Mouse (Mus musculus) liver, embryonic 12.5 days (tissue): ENCODE data around the gene Rrp9. TPM values are rescaled to one million over a fixed set of nuclear protein-coding genes. Genes with fewer than 3 reads are reported as not detected.

Experiments used
- ATAC-seq: fragments of 200-750 bp; cut with Nextera tagmentation; 2 replicates; pipeline ENCODE4 v1.8.0; 2017; ENCODE audit warnings: moderate number of reproducible peaks, mild to moderate bottlenecking, moderate library complexity
- H3K27ac ChIP-seq: fragments of 300-500 bp; sonication (generic); 2 replicates; pipeline ENCODE4 v1.5.1; 2016; ENCODE audit warnings: mild to moderate bottlenecking
- H3K27me3 ChIP-seq: fragments of 300-500 bp; sonication (generic); replicated peaks from 2 replicates; pipeline ENCODE4 v1.6.1; 2016; ENCODE audit warnings: mild to moderate bottlenecking, moderate library complexity
- H3K36me3 ChIP-seq: fragments of 300-500 bp; sonication (generic); 2 replicates; pipeline ENCODE4 v1.6.1; 2016; ENCODE audit warnings: mild to moderate bottlenecking, moderate library complexity
- H3K4me1 ChIP-seq: fragments of 300-500 bp; sonication (generic); 2 replicates; pipeline ENCODE4 v1.6.1; 2016
- H3K4me2 ChIP-seq: fragments of 300-500 bp; sonication (generic); 2 replicates; pipeline ENCODE4 v1.6.1; 2016; ENCODE audit warnings: mild to moderate bottlenecking, moderate library complexity
- H3K4me3 ChIP-seq: fragments of 300-500 bp; sonication (generic); 2 replicates; pipeline ENCODE4 v1.5.1; 2016; ENCODE audit warnings: mild to moderate bottlenecking, moderate library complexity
- H3K9ac ChIP-seq: fragments of 300-500 bp; sonication (generic); 2 replicates; pipeline ENCODE4 v1.6.1; 2016; ENCODE audit warnings: mild to moderate bottlenecking, moderate library complexity
- H3K9me3 ChIP-seq: fragments of 300-500 bp; sonication (generic); replicated peaks from 2 replicates; pipeline ENCODE4 v1.6.1; 2016; ENCODE audit warnings: mild to moderate bottlenecking, moderate library complexity
- WGBS: fragments of 180-500 bp; shearing (Covaris S2); methylation state at CpG from one replicate; pipeline ENCODE4 v1.1.7; 2016; ENCODE audit not compliant: insufficient replicate concordance; 5-methylcytosine and 5-hydroxymethylcytosine counted together
- polyA plus RNA-seq: library from polyadenylated mRNA; unstranded; fragments of >200 nt; fragmentation: Nextera tagmentation; extraction: Ambion mirVana; gene quantifications from 2 replicates; pipeline ENCODE4 v1.2.1, GENCODE M21; 2016

The Rrp9 gene
- polyA plus RNA-seq, 1 experiment from 2014 or later: 58.0 TPM

DNA sequence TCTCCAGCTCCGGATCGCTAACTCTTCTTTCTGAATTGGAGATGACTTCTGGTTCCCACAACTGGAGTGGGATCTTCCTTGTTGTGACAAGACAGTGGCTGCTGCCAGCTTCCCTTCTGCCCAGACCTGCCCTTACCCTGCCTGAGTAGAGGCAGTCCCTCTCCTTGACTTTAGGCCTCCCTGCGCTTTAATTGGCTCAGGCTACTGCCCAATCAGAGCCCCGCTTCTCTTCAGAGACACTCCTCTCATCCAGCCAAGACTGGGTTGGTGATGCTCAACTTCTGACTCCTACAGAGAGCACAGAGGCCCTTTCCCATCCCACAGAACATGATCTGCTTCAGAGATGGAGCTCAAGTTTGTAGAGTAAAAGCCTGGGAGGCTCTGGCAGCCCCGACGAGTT is 28.5 kb downstream of the Rrp9 start:
- Histone ChIP-seq H3K4me3 (no peak overlapping the region), H3K36me3 (no peaks in the 10 kb centered on the region), H3K4me1 (no peaks in the 10 kb centered on the region), H3K4me2 (no peak overlapping the region), H3K9me3 (no peaks in the 10 kb centered on the region), H3K27ac (no peak overlapping the region), H3K27me3 (no peaks in the 10 kb centered on the region), H3K9ac (no peak overlapping the region)
- no peak for ATAC-seq
- 68% methylated on average over 6 of the region's 6 CpGs for WGBS

DNA sequence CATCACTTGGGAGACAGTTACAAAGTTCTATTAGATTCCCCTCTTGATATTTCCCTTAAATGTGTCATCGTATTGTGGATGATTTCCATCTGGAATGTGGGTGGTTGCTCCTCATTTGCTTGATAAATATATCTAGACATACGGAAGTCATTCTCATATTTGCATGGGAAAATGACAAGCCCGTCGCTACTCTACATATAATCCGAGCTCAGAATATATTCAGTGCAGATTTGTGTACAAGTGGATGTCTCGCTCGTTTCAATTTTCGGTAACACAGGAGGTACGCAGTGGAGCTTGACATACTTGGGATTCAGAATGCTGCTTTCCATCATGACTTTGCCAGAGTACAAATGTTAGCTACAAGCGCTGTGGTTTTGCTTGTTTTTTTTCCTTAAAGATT is 33.6 kb downstream of the Rrp9 start:
- Histone ChIP-seq H3K4me1 (no peaks in the 10 kb centered on the region), H3K9me3 (no peaks in the 10 kb centered on the region), H3K36me3 (no peaks in the 10 kb centered on the region), H3K9ac (no peak overlapping the region), H3K4me3 (no peak overlapping the region), H3K4me2 (no peak overlapping the region), H3K27me3 (no peaks in the 10 kb centered on the region), H3K27ac (no peak overlapping the region)
- WGBS: 80% methylated on average over 10 of the region's 10 CpGs
- ATAC-seq: no peak

- WGBS: 48% methylated on average over 13 of the region's 13 CpGs
- no peak for ATAC-seq
- no peaks in the 10 kb centered on the region for H3K4me1 ChIP-seq
- no peak overlapping the region for H3K27ac ChIP-seq
- no peak overlapping the region for H3K4me2 ChIP-seq
- H3K9ac ChIP-seq: no peak overlapping the region
- H3K9me3 ChIP-seq: no peaks in the 10 kb centered on the region
- H3K36me3 ChIP-seq: no peaks in the 10 kb centered on the region
- no peak overlapping the region for H3K4me3 ChIP-seq
- H3K27me3 ChIP-seq: no peaks in the 10 kb centered on the region
Observed at GRCm38 (mm10) chr9:106512729-106513450, 37.1 kb downstream of the Rrp9 start.

DNA sequence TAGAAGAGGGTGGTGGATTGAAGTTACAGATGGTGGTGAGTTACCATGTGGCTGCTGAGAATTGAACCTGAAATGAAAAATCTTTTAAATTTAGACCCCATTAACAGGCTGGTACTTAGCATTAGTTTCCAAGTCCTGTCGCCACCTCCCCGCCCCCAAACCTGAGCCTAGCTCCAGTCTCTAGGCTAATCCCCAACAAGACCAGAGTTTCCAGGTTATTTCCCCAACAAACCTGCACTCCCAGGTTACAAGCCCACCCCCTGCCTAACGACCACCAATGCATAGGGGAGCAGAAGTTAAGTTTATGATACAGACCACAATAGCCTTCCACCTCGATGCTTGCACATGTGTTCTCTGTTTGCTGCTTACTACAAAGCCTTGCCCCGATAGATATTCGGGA is 37.8 kb downstream of the Rrp9 start:
- Histone ChIP-seq H3K9ac (no peak overlapping the region), H3K27me3 (no peaks in the 10 kb centered on the region), H3K9me3 (no peaks in the 10 kb centered on the region), H3K4me2 (no peak overlapping the region), H3K27ac (no peak overlapping the region), H3K4me1 (no peaks in the 10 kb centered on the region), H3K36me3 (no peaks in the 10 kb centered on the region), H3K4me3 (no peak overlapping the region)
- 66% methylated on average over 6 of the region's 6 CpGs for WGBS
- ATAC-seq: no peak

DNA sequence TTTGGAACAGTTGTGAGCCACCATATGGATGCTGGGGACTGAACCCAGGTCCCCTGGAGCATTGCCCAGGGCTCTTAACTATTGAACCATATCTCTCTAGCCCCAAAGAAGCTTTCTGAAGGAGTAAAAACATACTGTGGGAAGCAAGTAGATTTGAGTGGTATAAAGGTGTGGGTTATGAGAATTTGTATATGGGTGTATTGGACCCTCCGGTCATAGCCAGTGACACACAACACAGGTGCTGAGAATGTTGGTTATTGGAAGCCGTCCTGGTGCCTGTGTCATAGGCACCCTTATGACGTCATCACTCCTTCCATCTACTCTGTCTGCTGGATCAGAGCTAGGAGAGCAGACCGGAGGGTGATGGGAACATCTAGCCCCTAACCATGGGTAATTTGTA is 38.5 kb downstream of the Rrp9 start, which contains the start of gene Iqcf5:
Gene Iqcf5 (plus strand): TSS at position 301 of the 400 bp plus-strand sequence.
- Histone ChIP-seq H3K27me3 (no peaks in the 10 kb centered on the region), H3K9me3 (no peaks in the 10 kb centered on the region), H3K36me3 (no peaks in the 10 kb centered on the region), H3K27ac (no peak within 1 kb of the TSS), H3K4me2 (no peak within 1 kb of the TSS), H3K4me3 (no peak within 1 kb of the TSS), H3K4me1 (no peaks in the 10 kb centered on the region), H3K9ac (no peak within 1 kb of the TSS)
- WGBS: 73% methylated on average over 4 of the region's 4 CpGs
- ATAC-seq: no peak

- ATAC-seq: no peak
- Histone ChIP-seq H3K9me3 (no peaks in the 10 kb centered on the region), H3K4me3 (no peak overlapping the region), H3K4me1 (peaks cover 5% of the 10 kb centered on the region; the same call in 1 of the 2 replicates), H3K4me2 (no peak overlapping the region), H3K27me3 (no peaks in the 10 kb centered on the region), H3K27ac (no peak overlapping the region), H3K9ac (no peak overlapping the region), H3K36me3 (no peaks in the 10 kb centered on the region)
- 56% methylated on average over 2 of the region's 2 CpGs for WGBS
Observed at GRCm38 (mm10) chr9:106519433-106519832, 43.7 kb downstream of the Rrp9 start.

- Histone ChIP-seq H3K9me3 (no peaks in the 10 kb centered on the region), H3K4me1 (peaks cover 5% of the 10 kb centered on the region; the same call in 1 of the 2 replicates), H3K4me2 (no peak overlapping the region), H3K27me3 (no peaks in the 10 kb centered on the region), H3K27ac (no peak overlapping the region), H3K36me3 (no peaks in the 10 kb centered on the region), H3K9ac (no peak overlapping the region), H3K4me3 (no peak overlapping the region)
- ATAC-seq: no peak
- WGBS: 54% methylated on average over 8 of the region's 8 CpGs
Observed at GRCm38 (mm10) chr9:106519909-106520308, 44.1 kb downstream of the Rrp9 start.

- Histone ChIP-seq H3K4me2 (no peak overlapping the region), H3K9me3 (no peaks in the 10 kb centered on the region), H3K4me1 (no peaks in the 10 kb centered on the region), H3K36me3 (no peaks in the 10 kb centered on the region), H3K4me3 (no peak overlapping the region), H3K27me3 (no peaks in the 10 kb centered on the region), H3K9ac (no peak overlapping the region), H3K27ac (no peak overlapping the region)
- WGBS: 19% methylated on average over 3 of the region's 3 CpGs
- no peak for ATAC-seq
Observed at GRCm38 (mm10) chr9:106531833-106532232, 56.1 kb downstream of the Rrp9 start.

- ATAC-seq: no peak
- no peak overlapping the region for H3K4me3 ChIP-seq
- WGBS: 82% methylated on average over 7 of the region's 7 CpGs
- no peaks in the 10 kb centered on the region for H3K4me1 ChIP-seq
- no peak overlapping the region for H3K9ac ChIP-seq
- no peaks in the 10 kb centered on the region for H3K36me3 ChIP-seq
- no peak overlapping the region for H3K27ac ChIP-seq
- no peaks in the 10 kb centered on the region for H3K9me3 ChIP-seq
- H3K4me2 ChIP-seq: no peak overlapping the region
- no peaks in the 10 kb centered on the region for H3K27me3 ChIP-seq
Observed at GRCm38 (mm10) chr9:106534296-106534695, 58.5 kb downstream of the Rrp9 start.

DNA sequence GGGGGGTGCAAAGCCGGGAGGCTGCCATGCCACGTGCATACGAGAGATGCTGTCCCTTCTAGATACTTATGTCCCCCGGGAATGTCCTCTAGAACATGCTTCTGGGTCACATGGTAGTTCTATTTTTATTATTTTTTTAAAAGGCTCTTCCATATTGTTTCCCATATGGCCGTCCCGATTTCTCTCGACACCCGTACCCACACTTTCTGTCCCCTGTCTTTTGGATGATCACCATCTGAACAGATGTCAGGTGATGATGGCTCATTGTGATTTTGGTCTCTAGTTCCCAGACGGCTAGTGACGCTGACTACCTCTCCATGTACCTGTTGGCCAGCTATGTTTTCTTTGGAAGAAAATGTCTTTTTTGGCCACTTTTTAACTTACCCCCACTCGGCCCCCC is 59.2 kb downstream of the Rrp9 start:
- no peak overlapping the region for H3K4me2 ChIP-seq
- no peak overlapping the region for H3K27ac ChIP-seq
- no peaks in the 10 kb centered on the region for H3K36me3 ChIP-seq
- ATAC-seq: no peak
- no peaks in the 10 kb centered on the region for H3K9me3 ChIP-seq
- no peaks in the 10 kb centered on the region for H3K4me1 ChIP-seq
- no peak overlapping the region for H3K4me3 ChIP-seq
- H3K27me3 ChIP-seq: no peaks in the 10 kb centered on the region
- 78% methylated on average over 11 of the region's 11 CpGs for WGBS
- H3K9ac ChIP-seq: no peak overlapping the region

Other genes starting within 250 kb of the Rrp9 start
- gene Alas1, start 227.3 kb upstream of the Rrp9 start, polyA plus RNA-seq: 37.6 and 41.1 TPM in 2 replicates
- gene Poc1a, start 194.9 kb upstream of the Rrp9 start, polyA plus RNA-seq: 28.8 and 29.0 TPM in 2 replicates
- 10.4 and 10.5 TPM in 2 replicates for gene Dusp7, start 107.3 kb upstream of the Rrp9 start, polyA plus RNA-seq
- 870 and 914 TPM in 2 replicates for gene Rpl29, start 46.5 kb upstream of the Rrp9 start, polyA plus RNA-seq
- 34.0 and 35.2 TPM in 2 replicates for gene Acy1, start 37.6 kb upstream of the Rrp9 start, polyA plus RNA-seq
- 14.5 and 15.2 TPM in 2 replicates for gene Abhd14b, start 28.5 kb upstream of the Rrp9 start, polyA plus RNA-seq
- 29.1 and 31.6 TPM in 2 replicates for gene Abhd14a, start 28.3 kb upstream of the Rrp9 start, polyA plus RNA-seq
- gene Pcbp4, start 22.7 kb upstream of the Rrp9 start, polyA plus RNA-seq: 27.3 and 30.9 TPM in 2 replicates
- gene Gpr62, start 10.0 kb upstream of the Rrp9 start, polyA plus RNA-seq: 0.10 and 0.19 TPM in 2 replicates
- gene Parp3, start 986 bp downstream of the Rrp9 start, polyA plus RNA-seq: 1.5 and 1.7 TPM in 2 replicates
- gene Iqcf1, start 24.0 kb downstream of the Rrp9 start, polyA plus RNA-seq: not detected in 2 replicates
- gene Iqcf5, start 38.6 kb downstream of the Rrp9 start, polyA plus RNA-seq: 0.44 TPM in 1 of 2 replicates, not detected in the other
- not detected in 2 replicates for gene Iqcf3, start 85.7 kb downstream of the Rrp9 start, polyA plus RNA-seq
- not detected in 2 replicates for gene Iqcf4, start 95.0 kb downstream of the Rrp9 start, polyA plus RNA-seq
- not detected in 2 replicates for gene Iqcf6, start 150.6 kb downstream of the Rrp9 start, polyA plus RNA-seq
- not detected in 2 replicates for gene Grm2, start 180.1 kb downstream of the Rrp9 start, polyA plus RNA-seq
- gene Tex264, start 210.0 kb downstream of the Rrp9 start, polyA plus RNA-seq: 16.3 and 16.5 TPM in 2 replicates